Mouse (Mus musculus) mouse trophoblast stem cell (cell line): ENCODE data around the gene Lama1.
"Not testable (repeated sequence)": the region's sequence is repeated elsewhere in the genome, so short reads cannot be mapped to it uniquely, and the experiment has no call there.

Experiments used
- in situ Hi-C, 2 experiments: fragments of 300-500 bp; cut with MseI, MboI; formaldehyde crosslinking; loops; 2 replicates in 1 of 2; 3 replicates in 1 of 2; pipeline ENCODE4 v1.15.1; 2025

Gene Lama1

GRCm38 (mm10) chr17:67722055-67722454 is 25.0 kb downstream of the Lama1 start:
- in situ Hi-C loops: no loop called here

GRCm38 (mm10) chr17:67722578-67722977 is 25.5 kb downstream of the Lama1 start:
- in situ Hi-C loops: no loop called here

- in situ Hi-C loops: no loop called here
These were observed 26.4 kb downstream of the Lama1 start for GRCm38 (mm10) chr17:67723175-67724067.

GRCm38 (mm10) chr17:67726601-67727000 is 29.5 kb downstream of the Lama1 start:
- in situ Hi-C loops: no loop called here

- in situ Hi-C loops: no loop called here
These were observed 31.7 kb downstream of the Lama1 start for GRCm38 (mm10) chr17:67728751-67729150.

GRCm38 (mm10) chr17:67731096-67731495 is 34.0 kb downstream of the Lama1 start:
- in situ Hi-C loops: no loop called here

GRCm38 (mm10) chr17:67731964-67732363 is 34.9 kb downstream of the Lama1 start:
- in situ Hi-C loops: no loop called here

GRCm38 (mm10) chr17:67733516-67733915 is 36.5 kb downstream of the Lama1 start:
- in situ Hi-C loops: no loop called here

- in situ Hi-C loops: no loop called here
These were observed 38.7 kb downstream of the Lama1 start for GRCm38 (mm10) chr17:67735722-67736121.

GRCm38 (mm10) chr17:67741229-67741628 is 44.2 kb downstream of the Lama1 start:
- in situ Hi-C loops: not testable (repeated sequence)

- in situ Hi-C loops: no loop called here
These were observed 67.3 kb downstream of the Lama1 start for GRCm38 (mm10) chr17:67764167-67764871.

GRCm38 (mm10) chr17:67773608-67774007 is 76.5 kb downstream of the Lama1 start:
- in situ Hi-C loops: no loop called here

GRCm38 (mm10) chr17:67776764-67777163 is 79.7 kb downstream of the Lama1 start:
- in situ Hi-C loops: no loop called here

- in situ Hi-C loops: no loop called here
These were observed 82.8 kb downstream of the Lama1 start for GRCm38 (mm10) chr17:67779812-67780211.

GRCm38 (mm10) chr17:67791091-67791490 is 94.0 kb downstream of the Lama1 start:
- in situ Hi-C loops: no loop called here

GRCm38 (mm10) chr17:67809171-67809570 is 112.1 kb downstream of the Lama1 start:
- in situ Hi-C loops: no loop called here

GRCm38 (mm10) chr17:67813666-67814065 is 116.6 kb downstream of the Lama1 start:
- in situ Hi-C loops: loop anchor here in 1 of 2 experiments (10.0 kb wide), 1 partner anchor 159 kb away; no protein-coding TSS in a partner anchor

- in situ Hi-C loops: loop anchor here in 1 of 2 experiments (10.0 kb wide), 1 partner anchor 161 kb away; no protein-coding TSS in a partner anchor
These were observed 118.7 kb downstream of the Lama1 start for GRCm38 (mm10) chr17:67815720-67816119.

GRCm38 (mm10) chr17:67816916-67817315 is 119.9 kb downstream of the Lama1 start:
- in situ Hi-C loops: loop anchor here in 1 of 2 experiments (10.0 kb wide), 1 partner anchor 162 kb away; no protein-coding TSS in a partner anchor

GRCm38 (mm10) chr17:67827431-67827830 is 130.4 kb downstream of the Lama1 start:
- in situ Hi-C loops: loop anchor here in 1 of 2 experiments (10.0 kb wide), 1 partner anchor 173 kb away; no protein-coding TSS in a partner anchor

- in situ Hi-C loops: no loop called here
These were observed 139.3 kb downstream of the Lama1 start for GRCm38 (mm10) chr17:67836146-67836895.
